Mouse (Mus musculus) spleen, adult 2 months (tissue): Measurements from ENCODE around the gene Pknox1. TPM values are rescaled to one million over a fixed set of nuclear protein-coding genes. Genes with fewer than 3 reads are reported as not detected.

Experiments
- DNase-seq, 2 experiments: peaks; one replicate each; pipeline versions ENCODE4 v3.0.0 to v3.0.0-alpha.2; 2012 to 2021; ENCODE audit warnings: low spot score in 2 of 2, low read depth in 1 of 2
- H3K27ac ChIP-seq: fragments of 200-500 bp; 2 replicates; pipeline ENCODE4 v1.5.1; 2012; ENCODE audit warnings: low read length, inconsistent platforms; ENCODE audit not compliant: insufficient read depth
- H3K27me3 ChIP-seq: fragments of 200-500 bp; 2 replicates; pipeline ENCODE4 v1.6.1; 2012; ENCODE audit warnings: mild to moderate bottlenecking, moderate library complexity, low read length, inconsistent platforms; ENCODE audit not compliant: control insufficient read depth, insufficient read depth
- H3K36me3 ChIP-seq: fragments of 200-500 bp; 2 replicates; pipeline ENCODE4 v1.6.1; 2012; ENCODE audit warnings: mild to moderate bottlenecking, low read length, inconsistent platforms; ENCODE audit not compliant: control insufficient read depth, insufficient read depth
- H3K4me1 ChIP-seq: fragments of 200-500 bp; 2 replicates; pipeline ENCODE4 v1.6.1; 2011; ENCODE audit warnings: inconsistent platforms; ENCODE audit not compliant: control insufficient read depth, insufficient read depth, insufficient read length
- H3K4me3 ChIP-seq: fragments of 200-500 bp; 2 replicates; pipeline ENCODE4 v1.5.1; 2011; ENCODE audit warnings: mild to moderate bottlenecking, inconsistent platforms; ENCODE audit not compliant: insufficient read depth, insufficient read length; ENCODE audit errors: extremely low read depth
- CTCF ChIP-seq: fragments of 200-500 bp; IDR thresholded peaks from 2 replicates; pipeline ENCODE4 v1.5.1; 2011; ENCODE audit warnings: mild to moderate bottlenecking, inconsistent platforms; ENCODE audit not compliant: insufficient read depth, insufficient read length, insufficient replicate concordance; ENCODE audit errors: extremely low read depth
- POLR2A ChIP-seq: fragments of 200-500 bp; IDR thresholded peaks from 2 replicates; pipeline ENCODE4 v1.6.1; 2011; ENCODE audit warnings: low read depth, low read length, inconsistent platforms
- WGBS: fragments of 180-500 bp; shearing (Covaris S2); methylation state at CpG from one replicate; pipeline ENCODE4 v1.1.7; 2018; 5-methylcytosine and 5-hydroxymethylcytosine counted together
- polyA plus RNA-seq: library from polyadenylated mRNA; depleted of rRNA; stranded (reverse); fragments of >200 nt; gene quantifications from 2 replicates; pipeline ENCODE4 v1.2.3, GENCODE M21; 2012; rRNA removed

The Pknox1 gene
- polyA plus RNA-seq, 1 experiment: 18.9 TPM

DNA sequence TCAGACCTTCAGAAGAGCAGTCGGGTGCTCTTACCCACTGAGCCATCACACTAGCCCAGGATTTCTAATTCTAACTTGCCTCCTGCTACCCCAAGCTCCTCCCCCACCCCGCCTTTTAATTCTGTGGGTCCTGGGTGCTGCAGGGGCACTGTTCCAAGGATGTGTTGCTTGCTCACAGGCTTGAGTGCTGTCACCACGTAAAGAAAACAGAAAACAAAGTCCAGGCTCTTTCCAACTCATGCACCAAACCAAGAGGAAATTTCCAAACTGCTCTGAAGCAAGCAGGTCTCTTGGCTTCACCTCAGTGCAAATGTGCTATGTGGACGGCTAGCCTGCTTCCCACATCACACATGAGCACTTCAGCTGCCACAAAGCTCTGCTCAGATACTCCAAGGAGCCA is 90.8 kb downstream of the Pknox1 start:
- Histone ChIP-seq H3K36me3 (peaks cover 37% of the 10 kb centered on the region), H3K4me3 (no peak overlapping the region), H3K4me1 (peaks cover 5% of the 10 kb centered on the region; the same call in 1 of the 2 replicates), H3K27me3 (no peaks in the 10 kb centered on the region), H3K27ac (no peak overlapping the region)
- 75% methylated on average over 4 of the region's 4 CpGs for WGBS
- DNase-seq: no peak
- TF ChIP-seq POLR2A: no peak
- TF ChIP-seq CTCF: no peak

DNA sequence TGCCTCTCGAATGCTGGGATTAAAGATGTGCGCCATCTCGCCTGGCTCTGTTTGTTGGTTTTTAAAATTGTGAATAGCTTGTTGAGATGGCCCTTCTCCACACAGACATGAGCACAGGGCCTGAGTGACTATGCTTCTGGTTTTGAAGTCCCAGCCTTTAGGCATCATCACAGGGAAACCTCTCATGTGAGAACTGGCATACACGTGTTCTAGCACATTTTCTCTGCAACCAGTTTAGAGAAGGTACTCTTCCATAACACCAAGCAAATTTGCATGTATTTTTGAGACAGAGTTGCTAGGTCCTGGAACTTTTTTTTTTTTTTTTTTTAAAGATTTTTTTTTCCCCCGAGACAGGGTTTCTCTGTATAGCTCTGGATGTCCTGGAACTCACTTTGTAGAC is 92.1 kb downstream of the Pknox1 start:
- no peak for TF ChIP-seq POLR2A
- no peak for TF ChIP-seq CTCF
- WGBS: 75% methylated on average over 5 of the region's 5 CpGs
- peaks cover 27% of the 10 kb centered on the region for H3K36me3 ChIP-seq
- no peak overlapping the region for H3K4me3 ChIP-seq
- DNase-seq: no peak
- peaks cover 5% of the 10 kb centered on the region; the same call in 1 of the 2 replicates for H3K4me1 ChIP-seq
- H3K27ac ChIP-seq: no peak overlapping the region
- H3K27me3 ChIP-seq: no peaks in the 10 kb centered on the region

Other genes starting within 250 kb of the Pknox1 start
- gene Pde9a, start 178.5 kb upstream of the Pknox1 start, polyA plus RNA-seq: 0.77 and 1.3 TPM in 2 replicates
- 24.5 and 24.9 TPM in 2 replicates for gene Wdr4, start 44.8 kb upstream of the Pknox1 start, polyA plus RNA-seq
- 42.7 and 54.3 TPM in 2 replicates for gene Ndufv3, start 44.6 kb upstream of the Pknox1 start, polyA plus RNA-seq
- gene Cbs, start 72.5 kb downstream of the Pknox1 start, polyA plus RNA-seq: 7.4 and 9.4 TPM in 2 replicates
- 32.4 and 36.2 TPM in 2 replicates for gene U2af1, start 94.2 kb downstream of the Pknox1 start, polyA plus RNA-seq
- 0.54 and 0.82 TPM in 2 replicates for gene Cryaa, start 113.1 kb downstream of the Pknox1 start, polyA plus RNA-seq